Mouse (Mus musculus) myocyte (in vitro differentiated cells): ENCODE data around the gene Etfa. TPM values are rescaled to one million over a fixed set of nuclear protein-coding genes. Genes with fewer than 3 reads are reported as not detected.

Experiments
- H3K27me3 ChIP-seq: one replicate; pipeline ENCODE4 v1.6.1; 2011; ENCODE audit not compliant: control insufficient read depth, insufficient read depth, insufficient read length
- H3K36me3 ChIP-seq: one replicate; pipeline ENCODE4 v1.6.1; 2011; ENCODE audit not compliant: control insufficient read depth, insufficient read depth
- H3K4me2 ChIP-seq: one replicate; pipeline ENCODE4 v1.6.1; 2011; ENCODE audit warnings: low read depth, control low read depth
- H3K4me3 ChIP-seq: one replicate; pipeline ENCODE4 v1.5.1; 2011; ENCODE audit warnings: mild to moderate bottlenecking, control low read depth, moderate library complexity
- H3K79me2 ChIP-seq: one replicate; pipeline ENCODE4 v1.6.1; 2011; ENCODE audit not compliant: control insufficient read depth, insufficient read depth
- H3ac ChIP-seq: one replicate; pipeline ENCODE4 v1.6.1; 2011; ENCODE audit not compliant: control insufficient read depth, insufficient read length
- CEBPB ChIP-seq: IDR thresholded peaks from 2 replicates; pipeline ENCODE4 v1.6.1; 2011; ENCODE audit warnings: mild to moderate bottlenecking, moderate library complexity; ENCODE audit not compliant: poor library complexity, insufficient read depth, severe bottlenecking
- E2F4 ChIP-seq: IDR thresholded peaks from one replicate; pipeline ENCODE4 v1.6.1; 2011; ENCODE audit warnings: mild to moderate bottlenecking, control low read depth, moderate library complexity; ENCODE audit not compliant: insufficient read depth
- MAX ChIP-seq: IDR thresholded peaks from one replicate; pipeline ENCODE4 v1.6.1; 2011; ENCODE audit warnings: low read depth, mild to moderate bottlenecking, control low read depth
- MYOD1 ChIP-seq, 3 experiments: IDR thresholded peaks; one replicate each; pipeline ENCODE4 v1.6.1; 2011; ENCODE audit warnings: control low read depth in 2 of 3, low read depth in 2 of 3, mild to moderate bottlenecking in 2 of 3, moderate library complexity in 1 of 3; ENCODE audit not compliant: insufficient read length in 2 of 3, control insufficient read depth in 1 of 3
- MYOG ChIP-seq, 3 experiments: IDR thresholded peaks; one replicate each; pipeline ENCODE4 v1.6.1; 2011; ENCODE audit warnings: control low read depth in 2 of 3, low read depth in 2 of 3, mild to moderate bottlenecking in 2 of 3; ENCODE audit not compliant: insufficient read length in 2 of 3, control insufficient read depth in 1 of 3, insufficient read depth in 1 of 3
- POLR2A ChIP-seq: IDR thresholded peaks from one replicate; pipeline ENCODE4 v1.6.1; 2011; ENCODE audit warnings: low read depth, mild to moderate bottlenecking, control low read depth, moderate library complexity; ENCODE audit not compliant: insufficient read length
- POLR2AphosphoS2 ChIP-seq: IDR thresholded peaks from one replicate; pipeline ENCODE4 v1.6.1; 2011; ENCODE audit warnings: low read depth, control low read depth; ENCODE audit not compliant: insufficient read length
- REST ChIP-seq: IDR thresholded peaks from one replicate; pipeline ENCODE4 v1.6.1; 2011; ENCODE audit warnings: mild to moderate bottlenecking, control low read depth, moderate library complexity; ENCODE audit not compliant: insufficient read depth, insufficient read length
- SRF ChIP-seq: IDR thresholded peaks from one replicate; pipeline ENCODE4 v1.6.1; 2011; ENCODE audit warnings: low read depth; ENCODE audit not compliant: control insufficient read depth, insufficient read length
- TCF12 ChIP-seq: IDR thresholded peaks from one replicate; pipeline ENCODE4 v1.6.1; 2011; ENCODE audit warnings: mild to moderate bottlenecking, control low read depth; ENCODE audit not compliant: poor library complexity, insufficient read depth, severe bottlenecking
- TCF3 ChIP-seq: IDR thresholded peaks from one replicate; pipeline ENCODE4 v1.6.1; 2011; ENCODE audit warnings: low read depth, control low read depth; ENCODE audit not compliant: insufficient read length
- USF1 ChIP-seq: IDR thresholded peaks from one replicate; pipeline ENCODE4 v1.6.1; 2011; ENCODE audit warnings: low read depth, mild to moderate bottlenecking, control low read depth, moderate library complexity
- polyA plus RNA-seq: library from polyadenylated mRNA; unstranded; fragments of >200 nt; fragmentation: generic; extraction: Trizol; gene quantifications from one replicate; pipeline ENCODE4 v1.2.1, GENCODE M21; 2012; ENCODE audit warnings: missing spikeins

Gene Etfa
- polyA plus RNA-seq, 1 experiment = 98.3 TPM

DNA sequence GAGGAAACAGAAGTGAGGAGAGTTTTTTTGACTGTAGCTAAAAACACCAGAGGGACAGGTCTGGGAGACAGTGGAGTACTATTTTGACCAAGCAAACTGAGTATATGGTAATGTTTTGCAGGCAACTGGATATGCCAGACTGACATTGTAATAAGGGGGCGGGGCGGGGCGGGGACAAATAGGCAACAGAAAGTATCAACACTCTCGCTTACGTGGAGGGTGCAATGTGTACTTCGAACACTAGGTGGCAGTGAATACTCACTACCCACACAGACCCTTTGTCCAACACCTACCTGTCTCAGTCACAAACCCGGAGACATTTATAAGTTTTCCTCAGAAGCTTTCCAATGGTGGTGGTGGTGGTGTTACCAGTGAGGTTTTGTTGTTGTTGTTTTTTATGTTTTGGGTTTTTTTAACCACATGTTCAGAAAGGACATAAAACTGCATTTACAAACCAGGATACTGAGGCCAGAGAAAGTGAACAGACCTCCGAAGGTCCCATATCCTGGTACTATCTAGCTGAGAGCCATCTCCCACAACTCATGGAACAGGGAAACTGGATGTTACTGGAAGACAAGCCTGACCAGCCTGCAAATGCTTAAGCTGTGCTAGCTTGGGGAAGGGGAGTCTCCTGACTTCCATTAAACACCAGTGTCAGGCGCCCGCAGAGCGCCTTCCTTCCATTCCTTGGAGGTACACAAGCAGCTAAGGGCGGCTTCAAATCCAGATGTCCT, 82.6 kb downstream of the Etfa start:
- Histone ChIP-seq H3K36me3 (no peaks in the 10 kb centered on the region), H3K27me3 (peaks cover 6% of the 10 kb centered on the region), H3ac (no peak overlapping the region), H3K4me3 (no peak overlapping the region), H3K79me2 (no peaks in the 10 kb centered on the region), H3K4me2 (no peak overlapping the region)
- TF ChIP-seq MAX = no peak
- TF ChIP-seq E2F4 = no peak
- no peak for TF ChIP-seq POLR2AphosphoS2
- no peak for TF ChIP-seq POLR2A
- no peak for TF ChIP-seq TCF12
- no peak for TF ChIP-seq MYOD1 (IDR thresholded peaks at IDR 0.05; ENCODE audit: control insufficient read depth in 1 of 3, insufficient read length in 2 of 3, low read depth in 2 of 3)
- TF ChIP-seq SRF = no peak
- no peak for TF ChIP-seq USF1
- no peak for TF ChIP-seq TCF3
- no peak for TF ChIP-seq CEBPB
- TF ChIP-seq MYOG (IDR thresholded peaks at IDR 0.05; ENCODE audit: control insufficient read depth in 1 of 3, insufficient read depth in 1 of 3, insufficient read length in 2 of 3, low read depth in 2 of 3) = no peak
- TF ChIP-seq REST = no peak

DNA sequence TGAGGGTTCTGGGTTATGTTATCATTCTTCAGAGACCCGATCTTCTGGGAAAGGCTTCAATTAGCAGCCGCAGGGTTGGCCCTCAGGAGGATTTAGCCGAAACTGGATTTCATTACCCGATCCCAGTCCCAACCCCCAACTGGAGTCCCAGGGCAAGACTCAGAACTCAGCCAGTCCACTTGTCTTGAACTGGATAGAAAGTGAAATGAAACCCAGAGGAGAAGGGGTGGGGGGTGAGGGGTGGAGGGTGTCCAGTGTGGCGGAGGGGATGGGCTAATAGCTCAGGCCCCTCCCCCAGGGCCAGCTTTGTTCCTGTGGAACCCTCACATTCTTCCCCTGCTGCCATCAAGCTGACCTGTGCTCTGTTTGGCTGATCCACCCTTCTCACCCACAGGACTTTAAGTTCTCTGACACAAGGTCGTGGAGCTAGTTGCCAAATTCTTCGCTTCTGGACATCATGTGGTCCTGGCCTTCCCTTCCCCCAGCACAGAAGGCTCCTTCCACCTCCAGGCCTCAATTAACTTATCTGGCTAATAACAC, 86.7 kb downstream of the Etfa start:
- TF ChIP-seq MAX = no peak
- TF ChIP-seq E2F4 = no peak
- TF ChIP-seq POLR2A = no peak
- TF ChIP-seq SRF = no peak
- no peak for TF ChIP-seq USF1
- TF ChIP-seq MYOG (IDR thresholded peaks at IDR 0.05; ENCODE audit: control insufficient read depth in 1 of 3, insufficient read depth in 1 of 3, insufficient read length in 2 of 3, low read depth in 2 of 3) = no peak

DNA sequence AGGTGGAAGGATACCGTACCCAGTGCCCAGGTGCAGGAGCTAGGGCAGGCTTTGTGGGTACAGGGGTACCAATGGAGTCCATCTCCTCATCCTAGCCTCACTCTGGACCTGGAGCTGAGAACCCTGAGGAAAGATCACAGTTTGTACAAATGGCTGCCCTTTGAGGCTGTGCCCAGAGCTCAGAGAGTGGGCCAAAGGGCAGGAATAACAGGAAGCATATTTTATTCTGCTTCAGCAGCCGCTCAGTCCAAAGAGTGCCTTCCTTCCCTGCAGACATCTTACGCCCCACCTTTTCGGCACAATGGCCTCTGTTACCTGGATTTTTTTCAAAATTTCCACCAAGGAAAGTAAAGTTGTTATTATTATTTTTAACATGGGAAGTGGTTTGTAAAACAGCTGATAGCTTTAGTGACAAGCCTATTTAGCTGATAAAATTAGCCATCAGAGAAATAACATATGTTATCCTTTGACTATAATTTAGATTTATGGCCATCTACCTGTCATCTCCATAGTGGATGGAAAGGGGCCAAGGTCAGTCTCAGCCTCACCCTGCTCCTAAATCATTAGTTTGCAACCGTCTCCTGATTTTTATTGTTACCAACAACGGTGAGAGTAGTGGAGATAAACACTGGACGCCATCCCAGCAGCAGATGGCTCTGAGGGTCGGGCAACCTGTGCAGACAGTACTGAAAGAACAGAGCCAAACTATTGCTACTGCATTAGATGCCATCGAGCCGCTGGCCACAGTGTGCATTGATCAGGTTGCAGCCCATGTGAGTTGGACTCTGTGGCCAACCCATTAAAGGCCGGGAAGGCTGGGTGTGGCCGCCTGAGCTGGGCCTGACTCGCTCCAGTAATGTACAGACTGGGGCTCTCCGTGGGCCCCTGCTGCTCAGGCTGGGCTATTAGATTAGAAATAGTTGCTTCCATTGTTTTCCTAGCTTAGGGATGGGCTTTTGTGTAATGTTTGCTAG, 88.3 kb downstream of the Etfa start:
- Histone ChIP-seq H3K4me3 (no peak overlapping the region), H3K79me2 (no peaks in the 10 kb centered on the region), H3K27me3 (peaks cover 9% of the 10 kb centered on the region), H3ac (no peak overlapping the region), H3K36me3 (no peaks in the 10 kb centered on the region), H3K4me2 (no peak overlapping the region)
- TF ChIP-seq POLR2A (no peak), REST (no peak), USF1 (no peak), MYOD1 (IDR thresholded peaks at IDR 0.05; ENCODE audit: control insufficient read depth in 1 of 3, insufficient read length in 2 of 3, low read depth in 2 of 3) (no peak), TCF3 (no peak), MAX (no peak), TCF12 (no peak), CEBPB (no peak), E2F4 (no peak), POLR2AphosphoS2 (no peak), SRF (no peak), MYOG (IDR thresholded peaks at IDR 0.05; ENCODE audit: control insufficient read depth in 1 of 3, insufficient read depth in 1 of 3, insufficient read length in 2 of 3, low read depth in 2 of 3) (no peak)

More for the DNA sequence above, 86.7 kb downstream of the Etfa start:
- Histone ChIP-seq H3K36me3 (no peaks in the 10 kb centered on the region), H3K4me3 (no peak overlapping the region), H3K27me3 (peaks cover 9% of the 10 kb centered on the region), H3K79me2 (no peaks in the 10 kb centered on the region), H3ac (no peak overlapping the region), H3K4me2 (no peak overlapping the region)

DNA sequence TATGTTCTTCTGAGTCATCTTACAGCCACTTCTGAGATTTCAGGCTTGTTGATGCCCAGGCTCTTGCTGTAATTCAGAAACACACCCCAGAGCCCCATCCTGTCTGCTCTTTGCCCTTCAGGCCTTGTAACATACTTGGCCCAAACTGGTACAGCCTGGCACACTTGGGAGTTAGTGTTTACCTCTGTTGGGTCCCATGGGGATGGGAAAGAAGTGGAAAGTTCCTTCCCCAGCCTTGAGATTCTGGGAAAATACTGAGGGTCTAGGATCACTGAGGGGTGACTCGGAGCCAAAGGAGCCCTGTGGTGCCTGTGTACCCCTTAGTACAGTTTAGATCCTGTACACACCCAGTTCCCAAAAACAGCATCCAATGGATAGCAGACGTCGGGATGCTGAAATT, 90.3 kb downstream of the Etfa start:
- peaks cover 16% of the 10 kb centered on the region for H3K27me3 ChIP-seq
- no peaks in the 10 kb centered on the region for H3K79me2 ChIP-seq
- no peak overlapping the region for H3K4me3 ChIP-seq
- no peak overlapping the region for H3ac ChIP-seq
- no peak overlapping the region for H3K4me2 ChIP-seq
- no peak for TF ChIP-seq MAX
- TF ChIP-seq MYOG (IDR thresholded peaks at IDR 0.05; ENCODE audit: control insufficient read depth in 1 of 3, insufficient read depth in 1 of 3, insufficient read length in 2 of 3, low read depth in 2 of 3) = no peak
- no peak for TF ChIP-seq REST
- no peak for TF ChIP-seq E2F4
- no peak for TF ChIP-seq MYOD1 (IDR thresholded peaks at IDR 0.05; ENCODE audit: control insufficient read depth in 1 of 3, insufficient read length in 2 of 3, low read depth in 2 of 3)
- no peaks in the 10 kb centered on the region for H3K36me3 ChIP-seq
